Mouse (Mus musculus) CH12.LX (cell line): ENCODE measurements around the gene A830031A19Rik. TPM values are rescaled to one million over a fixed set of nuclear protein-coding genes. Genes with fewer than 3 reads are reported as not detected.

Experiments
- DNase-seq: peaks from one replicate; pipeline ENCODE4 v3.0.0-alpha.2; 2013; ENCODE audit errors: extremely low read depth
- H3K27ac ChIP-seq: 2 replicates; pipeline ENCODE4 v1.5.1; 2012; ENCODE audit warnings: low read depth, mild to moderate bottlenecking, control low read depth, moderate library complexity; ENCODE audit not compliant: insufficient read depth
- H3K27me3 ChIP-seq: replicated peaks from 2 replicates; pipeline ENCODE3; 2012; ENCODE audit warnings: inconsistent platforms
- H3K36me3 ChIP-seq, 2 experiments: replicated peaks in 1 of 2; 2 replicates each; pipeline versions ENCODE3 to v1.6.1; 2012; ENCODE audit warnings: inconsistent platforms in 1 of 2, low read length in 1 of 2, mild to moderate bottlenecking in 1 of 2, mixed read lengths in 1 of 2, moderate library complexity in 1 of 2; ENCODE audit not compliant: control insufficient read depth in 1 of 2, insufficient read depth in 1 of 2
- H3K4me1 ChIP-seq, 2 experiments: 2 replicates each; pipeline ENCODE4 v1.6.1; 2012; ENCODE audit warnings: inconsistent platforms in 1 of 2, moderate library complexity in 1 of 2; ENCODE audit not compliant: insufficient read depth in 2 of 2, control insufficient read depth in 1 of 2
- H3K4me2 ChIP-seq: 2 replicates; pipeline ENCODE4 v1.6.1; 2012; ENCODE audit warnings: low read depth, mild to moderate bottlenecking, control low read depth; ENCODE audit not compliant: poor library complexity, insufficient read depth, severe bottlenecking
- H3K4me3 ChIP-seq, 3 experiments: fragments of 150-350 bp in 1 of 3; sonication (generic) in 1 of 3; replicated peaks in 1 of 3; 2 replicates each; pipeline versions ENCODE3 to v1.5.1; 2011 to 2012; ENCODE audit warnings: low read depth in 2 of 3, low read length in 2 of 3, mild to moderate bottlenecking in 2 of 3, moderate library complexity in 2 of 3, control low read depth in 1 of 3, improper control_type of control experiment in 1 of 3, inconsistent platforms in 1 of 3, mixed read lengths in 1 of 3; ENCODE audit not compliant: poor library complexity in 1 of 3
- H3K79me2 ChIP-seq: replicated peaks from 2 replicates; pipeline ENCODE4 v1.6.1; 2012; ENCODE audit warnings: mild to moderate bottlenecking, moderate library complexity; ENCODE audit not compliant: control insufficient read depth, poor library complexity, insufficient read depth, severe bottlenecking; ENCODE audit errors: extremely low read depth
- H3K9ac ChIP-seq: 2 replicates; pipeline ENCODE4 v1.6.1; 2012; ENCODE audit warnings: low read depth, mild to moderate bottlenecking, control low read depth, moderate library complexity; ENCODE audit not compliant: insufficient read depth
- H3K9me3 ChIP-seq: replicated peaks from 2 replicates; pipeline ENCODE3; 2012; ENCODE audit warnings: low read length, inconsistent platforms, mixed read lengths
- BHLHE40 ChIP-seq: IDR thresholded peaks from 2 replicates; pipeline ENCODE4 v1.6.1; 2011; ENCODE audit warnings: mild to moderate bottlenecking, low read depth, low read length, improper control_type of control experiment
- ETS1 ChIP-seq: conservative IDR thresholded peaks from 2 replicates; pipeline ENCODE4 v1.6.1; 2012; ENCODE audit warnings: low read depth, mild to moderate bottlenecking, inconsistent platforms, low read length, improper control_type of control experiment, moderate library complexity
- HCFC1 ChIP-seq: IDR thresholded peaks from 2 replicates; pipeline ENCODE4 v1.6.1; 2012; ENCODE audit warnings: low read depth, mild to moderate bottlenecking, inconsistent platforms, low read length, improper control_type of control experiment
- JUN ChIP-seq: IDR thresholded peaks from 2 replicates; pipeline ENCODE4 v1.6.1; 2011; ENCODE audit warnings: low read depth, mild to moderate bottlenecking, low read length, improper control_type of control experiment, moderate library complexity; ENCODE audit not compliant: insufficient read depth
- KAT2A ChIP-seq: IDR thresholded peaks from 2 replicates; pipeline ENCODE4 v1.6.1; 2012; ENCODE audit warnings: low read length, improper control_type of control experiment, inconsistent platforms; ENCODE audit not compliant: insufficient replicate concordance
- MAZ ChIP-seq: IDR thresholded peaks from 2 replicates; pipeline ENCODE4 v1.6.1; 2012; ENCODE audit warnings: low read depth, mild to moderate bottlenecking, inconsistent platforms, low read length, improper control_type of control experiment, moderate library complexity
- MXI1 ChIP-seq: IDR thresholded peaks from 2 replicates; pipeline ENCODE4 v1.6.1; 2011; ENCODE audit warnings: mild to moderate bottlenecking, low read depth, low read length, improper control_type of control experiment
- NELFE ChIP-seq: IDR thresholded peaks from 2 replicates; pipeline ENCODE4 v1.6.1; 2011; ENCODE audit warnings: low read depth, low read length, improper control_type of control experiment
- POLR2A ChIP-seq: IDR thresholded peaks from 2 replicates; pipeline ENCODE4 v1.6.1; 2011; ENCODE audit warnings: low read depth, mild to moderate bottlenecking, improper control_type of control experiment, low read length
- POLR2AphosphoS2 ChIP-seq: IDR thresholded peaks from 2 replicates; pipeline ENCODE4 v1.6.1; 2011; ENCODE audit warnings: low read depth, low read length, improper control_type of control experiment
- TBP ChIP-seq: conservative IDR thresholded peaks from 2 replicates; pipeline ENCODE4 v1.6.1; 2011; ENCODE audit warnings: low read depth, low read length, improper control_type of control experiment
- TCF12 ChIP-seq: IDR thresholded peaks from 2 replicates; pipeline ENCODE4 v1.6.1; 2014; ENCODE audit warnings: low read depth, mild to moderate bottlenecking, inconsistent platforms, low read length, improper control_type of control experiment
- UBTF ChIP-seq: IDR thresholded peaks from 2 replicates; pipeline ENCODE4 v1.6.1; 2012; ENCODE audit warnings: low read depth, mild to moderate bottlenecking, inconsistent platforms, low read length, improper control_type of control experiment, moderate library complexity
- ZC3H11A ChIP-seq: IDR thresholded peaks from 2 replicates; pipeline ENCODE4 v1.6.1; 2012; ENCODE audit warnings: low read depth, mild to moderate bottlenecking, inconsistent platforms, low read length, improper control_type of control experiment
- ZKSCAN1 ChIP-seq: IDR thresholded peaks from 2 replicates; pipeline ENCODE4 v1.6.1; 2012; ENCODE audit warnings: low read depth, inconsistent platforms, low read length, improper control_type of control experiment, borderline replicate concordance
- ZMIZ1 ChIP-seq: IDR thresholded peaks from 2 replicates; pipeline ENCODE4 v1.6.1; 2012; ENCODE audit warnings: low read depth, mild to moderate bottlenecking, inconsistent platforms, low read length, improper control_type of control experiment
- ZNF384 ChIP-seq: IDR thresholded peaks from 2 replicates; pipeline ENCODE4 v1.6.1; 2012; ENCODE audit warnings: low read depth, low read length, improper control_type of control experiment, inconsistent platforms
- dilution Hi-C: fragments of 300-500 bp; cut with MboI; formaldehyde crosslinking; loops from 2 replicates; pipeline ENCODE4 v1.14.3; 2020; ENCODE audit warnings: low sequenced_read_pairs; ENCODE audit not compliant: extremely low pct_unique_long_range_greater_than_20kb, extremely low pct_ligation_motif_present
- in situ Hi-C: fragments of 300-500 bp; cut with MboI; formaldehyde crosslinking; loops from 3 replicates; pipeline ENCODE4 v1.14.3; 2019; ENCODE audit warnings: low sequenced_read_pairs, low pct_ligation_motif_present, low pct_unique_long_range_greater_than_20kb, mixed read lengths
- polyA plus RNA-seq: library from polyadenylated mRNA; unstranded; fragments of >175 nt; gene quantifications from 2 replicates; pipeline ENCODE4 v1.2.1, GENCODE M21; 2012; ENCODE audit warnings: low read depth; ENCODE audit not compliant: insufficient read length
- total RNA-seq, 2 experiments: library from RNA; depleted of rRNA; stranded (reverse); fragments of 300-350 nt in 1 of 2; fragments of >200 nt in 1 of 2; gene quantifications; 2 replicates each; pipeline ENCODE4 v1.2.3; 2012 to 2014

A830031A19Rik gene
- total and polyA plus RNA-seq, 3 experiments: not detected

DNA sequence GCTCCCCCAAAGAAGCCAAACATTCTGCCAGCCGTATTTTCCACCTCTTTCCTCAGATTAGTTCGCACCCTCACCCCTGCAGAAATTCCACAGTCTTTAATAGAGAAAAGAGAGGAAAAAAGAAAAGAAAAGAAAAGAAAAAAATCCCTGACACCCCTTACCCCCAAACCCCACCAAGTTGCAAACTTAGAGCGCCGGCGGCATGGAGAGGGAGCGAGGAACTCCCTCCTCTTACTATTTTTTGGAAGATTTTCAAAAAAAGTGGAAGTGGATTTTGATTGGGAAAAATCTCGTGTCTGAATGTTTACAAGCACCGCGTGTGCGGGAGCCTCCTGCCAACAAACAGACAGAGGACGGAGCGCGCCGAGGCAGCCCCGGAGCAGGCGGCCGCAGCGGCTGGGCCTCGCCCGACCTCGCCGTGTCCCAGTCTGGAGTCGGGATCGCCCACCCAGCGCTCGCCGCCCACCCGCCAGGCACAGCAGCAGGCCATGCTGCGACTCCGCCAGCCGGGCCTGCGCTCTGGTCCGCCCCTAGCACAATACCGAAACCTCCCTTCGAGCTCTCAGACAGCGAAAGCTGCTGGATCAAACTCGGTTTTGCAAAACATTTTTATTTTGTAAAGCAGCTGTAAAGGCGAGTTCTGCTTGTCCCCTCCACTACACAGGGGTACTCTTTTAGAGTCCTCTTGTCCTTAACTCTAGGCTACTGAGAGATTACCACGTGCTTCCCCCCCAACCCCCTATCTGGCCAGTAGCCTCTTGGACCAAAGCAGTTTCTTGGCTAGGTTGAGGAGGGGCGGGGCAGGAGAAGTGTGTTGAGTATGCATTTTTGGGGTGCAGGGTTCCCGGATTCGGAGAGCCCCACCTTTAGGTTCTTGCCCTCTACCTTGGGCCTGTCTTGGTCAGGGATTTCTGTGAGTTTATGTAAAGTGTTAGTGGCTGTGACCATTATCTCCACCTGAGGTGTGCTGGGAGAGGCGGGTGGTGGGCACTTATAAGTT lies 4.8 kb upstream of the A830031A19Rik start (continued):
- TF ChIP-seq JUN: no peak

DNA sequence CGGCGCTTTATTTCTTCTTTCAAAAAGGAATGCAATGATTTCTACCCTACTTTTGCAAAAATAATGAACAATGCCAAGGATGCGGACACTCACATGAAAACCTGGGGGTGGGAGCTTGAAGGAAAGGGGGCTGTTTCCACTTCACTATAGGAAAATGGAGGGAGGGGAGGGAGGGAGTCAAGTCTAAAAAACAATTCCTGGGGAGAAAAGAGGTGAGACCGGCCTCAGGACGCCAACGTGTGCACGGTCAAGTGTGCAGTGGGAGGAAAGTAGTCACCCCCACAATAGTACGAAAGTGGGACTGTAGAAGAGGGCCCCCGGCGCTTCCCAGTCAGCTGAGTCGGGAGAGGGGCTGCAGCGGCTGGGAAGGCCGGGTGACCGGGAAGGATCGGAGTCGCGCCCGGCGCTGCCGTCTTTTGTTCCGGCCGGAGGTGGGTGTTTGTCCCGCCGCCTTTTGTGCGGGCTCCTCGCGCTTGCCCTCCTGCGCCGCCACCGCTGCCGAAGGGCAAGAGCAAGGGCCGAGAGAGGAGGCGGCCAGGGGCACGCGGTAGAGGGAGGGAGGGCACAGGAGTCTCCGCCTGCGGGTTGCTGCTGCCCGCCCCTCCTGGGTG lies 4.0 kb upstream of the A830031A19Rik start:
- Histone ChIP-seq H3K36me3 (peaks cover 0 to 2% of the 10 kb centered on the region in 2 experiments), H3K4me2 (peak overlapping the region; percentile 98), H3K9ac (peak overlapping the region; percentile 21), H3K4me3 (peak overlapping the region; percentile 41 to 80 (median 76)), H3K27ac (no peak overlapping the region), H3K79me2 (no peaks in the 10 kb centered on the region; the same call in 1 of the 2 replicates), H3K27me3 (no peaks in the 10 kb centered on the region), H3K9me3 (no peaks in the 10 kb centered on the region), H3K4me1 (peaks cover 0 to 11% of the 10 kb centered on the region in 2 experiments; a peak in 2 of 4 replicates)
- peak; percentile 95 for TF ChIP-seq UBTF
- TF ChIP-seq POLR2AphosphoS2: no peak
- TF ChIP-seq ZC3H11A: no peak
- TF ChIP-seq MAZ: peak; percentile 54; the same call in 1 of the 2 replicates
- TF ChIP-seq NELFE: 0 out of 2 replicates have a peak, but pooled peaks have one; percentile 35
- TF ChIP-seq TCF12: no peak; the same call in 1 of the 2 replicates
- no peak for TF ChIP-seq MXI1
- TF ChIP-seq ZKSCAN1: no peak
- DNase-seq: peak; percentile 60
- dilution Hi-C loops (no loop called here), in situ Hi-C loops (no loop called here)

DNA sequence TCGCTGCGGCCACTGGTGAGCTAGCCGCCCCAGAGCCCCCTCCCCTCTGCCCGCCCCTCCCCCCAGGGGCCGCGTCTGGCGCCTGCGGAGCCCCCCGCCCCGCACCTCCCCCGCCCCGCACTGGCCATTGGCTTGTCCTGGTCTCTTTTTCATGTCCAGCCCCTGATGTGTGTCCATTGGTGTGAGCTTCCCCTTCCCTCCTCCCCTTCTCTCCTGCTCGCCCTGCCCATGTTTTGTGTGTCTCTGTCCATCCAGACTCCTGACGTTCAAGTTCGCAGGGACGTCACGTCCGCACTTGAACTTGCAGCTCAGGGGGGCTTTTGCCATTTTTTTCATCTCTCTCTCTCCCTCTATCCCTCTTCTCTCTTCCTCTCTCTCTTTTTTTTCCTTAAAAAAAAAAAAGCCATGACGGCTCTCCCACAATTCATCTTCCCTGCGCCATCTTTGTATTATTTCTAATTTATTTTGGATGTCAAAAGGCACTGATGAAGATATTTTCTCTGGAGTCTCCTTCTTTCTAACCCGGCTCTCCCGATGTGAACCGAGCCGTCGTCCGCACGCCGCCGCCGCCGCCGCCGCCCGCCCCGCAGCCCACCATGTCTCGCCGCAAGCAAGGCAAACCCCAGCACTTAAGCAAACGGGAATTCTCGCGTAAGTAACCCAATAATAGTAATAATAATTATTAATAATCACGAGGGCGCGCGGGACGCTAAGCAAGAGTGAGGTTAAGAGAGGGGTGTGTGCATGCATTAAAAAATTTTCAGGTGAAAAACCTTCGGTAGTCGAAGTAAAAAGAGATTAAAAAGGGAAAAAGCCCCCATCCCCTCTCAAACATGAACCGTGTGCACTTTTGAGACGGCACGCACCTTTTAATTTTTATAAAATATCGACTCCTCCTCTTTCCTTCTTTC lies 3.2 kb upstream of the A830031A19Rik start, which contains the start of gene Bcl11a:
TSS of gene Bcl11a (plus strand) at position 262 of the 911 bp plus-strand sequence.
- no peaks in the 10 kb centered on the region for H3K27me3 ChIP-seq
- H3K9ac ChIP-seq: peak within 1 kb of the TSS; percentile 34
- no peaks in the 10 kb centered on the region for H3K36me3 ChIP-seq
- H3K79me2 ChIP-seq: no peaks in the 10 kb centered on the region
- in situ Hi-C loops: no loop called here
- H3K27ac ChIP-seq: no peak within 1 kb of the TSS
- dilution Hi-C loops: no loop called here
- TF ChIP-seq TBP (0 out of 2 replicates have a peak, but pooled peaks have one; percentile 43), ZNF384 (peak; percentile 81), UBTF (0 out of 2 replicates have a peak, but pooled peaks have one; percentile 34), POLR2A (peak; percentile 44; the same call in 1 of the 2 replicates), BHLHE40 (no peak), TCF12 (no peak), ZKSCAN1 (no peak), ZMIZ1 (no peak), HCFC1 (no peak), ZC3H11A (no peak), KAT2A (no peak), ETS1 (no peak)
- H3K4me1 ChIP-seq: peaks cover 0 to 6% of the 10 kb centered on the region in 2 experiments; a peak in 2 of 4 replicates
- peak within 1 kb of the TSS; percentile 51 to 93 (median 76) for H3K4me3 ChIP-seq
- DNase-seq: peak; percentile 89
- no peaks in the 10 kb centered on the region for H3K9me3 ChIP-seq
- peak within 1 kb of the TSS; percentile 98 for H3K4me2 ChIP-seq
